Mouse (Mus musculus): ENCODE measurements around the gene Gfra4. TPM values are rescaled to one million over a fixed set of nuclear protein-coding genes. Genes with fewer than 3 reads are reported as not detected.
"Not testable (repeated sequence)": the region's sequence is repeated elsewhere in the genome, so short reads cannot be mapped to it uniquely, and the experiment has no call there.

Gene Gfra4
- polyA plus RNA-seq, 1 experiment from 2014 or later: 15.3 TPM

- no peak overlapping the region for H3K4me3 ChIP-seq (ENCODE audit: low read depth, low read length)
- no peak overlapping the region for H3K9ac ChIP-seq (replicated peaks; ENCODE audit: low read length)
- WGBS: 95% methylated on average over 2 of the region's 2 CpGs
- ATAC-seq (replicated peaks; ENCODE audit: insufficient number of reproducible peaks, low FRiP score, low TSS enrichment, low read depth) (no peak), DNase-seq (ENCODE audit: low spot score) (no peak)
- no peak overlapping the region for H3K27ac ChIP-seq (replicated peaks; ENCODE audit: low read depth, low read length)
- H3K9me3 ChIP-seq (replicated peaks; ENCODE audit: control insufficient read depth, low read length): no peaks in the 10 kb centered on the region
- H3K4me2 ChIP-seq (ENCODE audit: low read depth, low read length): no peak overlapping the region
- H3K4me1 ChIP-seq (ENCODE audit: control insufficient read depth, insufficient read depth, low read length): no peaks in the 10 kb centered on the region
- peaks cover 18% of the 10 kb centered on the region for H3K27me3 ChIP-seq (ENCODE audit: control insufficient read depth, insufficient read depth, low read length)
- no peaks in the 10 kb centered on the region for H3K36me3 ChIP-seq (replicated peaks; ENCODE audit: control insufficient read depth, insufficient read depth, low read depth, low read length)
Observed at GRCm38 (mm10) chr2:131036343-131036742, 6.5 kb downstream of the Gfra4 start.

DNA sequence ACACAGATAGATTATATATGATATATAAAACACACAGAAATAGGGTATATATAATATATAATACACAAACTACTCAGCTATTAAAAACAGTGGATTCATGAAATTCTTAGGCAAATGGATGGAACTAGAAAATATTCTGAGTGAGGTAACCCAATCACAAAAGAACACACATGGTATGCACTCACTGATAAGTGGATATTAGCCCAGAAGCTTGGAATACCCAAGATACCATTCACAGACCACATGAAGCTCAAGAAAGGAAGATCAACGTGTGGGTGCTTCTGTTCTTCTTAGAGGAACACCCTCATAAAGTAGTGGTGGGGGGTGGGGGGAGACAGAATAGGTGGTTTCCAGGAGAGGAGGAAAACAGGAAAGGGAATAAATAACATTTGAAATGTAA, 11.5 kb downstream of the Gfra4 start:
- not testable (repeated sequence) for H3K27ac ChIP-seq (replicated peaks; ENCODE audit: low read depth, low read length); H3K9ac ChIP-seq (replicated peaks; ENCODE audit: low read length); H3K4me1 ChIP-seq (ENCODE audit: control insufficient read depth, insufficient read depth, low read length); H3K4me3 ChIP-seq (ENCODE audit: low read depth, low read length); H3K9me3 ChIP-seq (replicated peaks; ENCODE audit: control insufficient read depth, low read length); ATAC-seq (replicated peaks; ENCODE audit: insufficient number of reproducible peaks, low FRiP score, low TSS enrichment, low read depth); H3K4me2 ChIP-seq (ENCODE audit: low read depth, low read length); DNase-seq (ENCODE audit: low spot score); H3K36me3 ChIP-seq (replicated peaks; ENCODE audit: control insufficient read depth, insufficient read depth, low read depth, low read length); H3K27me3 ChIP-seq (ENCODE audit: control insufficient read depth, insufficient read depth, low read length)
- 70% methylated on average over 1 of the region's 1 CpGs for WGBS

DNA sequence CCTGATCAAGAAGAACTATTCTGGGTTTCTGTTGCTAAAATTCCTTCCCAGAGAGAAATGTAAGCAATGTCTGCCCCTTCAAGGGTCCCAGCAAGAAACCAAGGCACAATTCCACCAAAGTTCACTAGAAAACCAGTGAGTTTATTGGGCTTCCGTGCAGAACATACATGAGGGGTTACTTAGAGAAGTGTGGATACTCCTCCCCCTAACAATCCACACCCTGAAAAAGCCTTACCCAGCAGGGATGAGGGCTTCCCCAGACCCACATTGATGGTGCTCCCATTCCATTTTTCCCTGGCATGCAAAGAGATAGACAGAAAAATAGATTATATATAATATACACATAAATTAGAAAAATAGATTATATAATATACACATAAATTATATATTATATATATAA, 11.9 kb downstream of the Gfra4 start:
- Histone ChIP-seq H3K4me2 (ENCODE audit: low read depth, low read length) (no peak overlapping the region), H3K4me3 (ENCODE audit: low read depth, low read length) (no peak overlapping the region), H3K9ac (replicated peaks; ENCODE audit: low read length) (no peak overlapping the region), H3K27ac (replicated peaks; ENCODE audit: low read depth, low read length) (no peak overlapping the region), H3K9me3 (replicated peaks; ENCODE audit: control insufficient read depth, low read length) (no peaks in the 10 kb centered on the region), H3K4me1 (ENCODE audit: control insufficient read depth, insufficient read depth, low read length) (no peaks in the 10 kb centered on the region; the same call in 1 of the 2 replicates), H3K36me3 (replicated peaks; ENCODE audit: control insufficient read depth, insufficient read depth, low read depth, low read length) (no peaks in the 10 kb centered on the region), H3K27me3 (ENCODE audit: control insufficient read depth, insufficient read depth, low read length) (no peaks in the 10 kb centered on the region)
- no peak for DNase-seq (ENCODE audit: low spot score)
- no peak for ATAC-seq (replicated peaks; ENCODE audit: insufficient number of reproducible peaks, low FRiP score, low TSS enrichment, low read depth)
- WGBS: 72% methylated on average over 1 of the region's 1 CpGs

DNA sequence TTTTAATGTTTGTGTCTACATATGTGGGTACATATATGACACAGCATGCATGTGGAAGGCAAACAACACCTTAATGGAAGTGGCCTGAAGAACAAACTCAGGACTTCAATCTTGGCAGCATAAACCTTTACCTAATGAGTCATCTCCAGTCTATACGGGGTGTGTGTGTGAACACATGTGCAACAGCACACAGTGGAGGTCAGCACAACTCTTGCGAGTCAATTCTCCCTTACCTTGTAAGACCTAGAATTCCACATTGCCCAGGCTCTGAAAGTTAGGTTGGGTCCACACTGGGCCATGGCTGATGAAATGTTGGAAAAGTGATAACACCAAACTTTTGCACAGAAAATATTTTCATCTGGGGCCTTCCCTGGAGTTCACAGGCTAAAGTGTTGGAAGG, 12.3 kb downstream of the Gfra4 start:
- ATAC-seq (replicated peaks; ENCODE audit: insufficient number of reproducible peaks, low FRiP score, low TSS enrichment, low read depth): no peak

DNA sequence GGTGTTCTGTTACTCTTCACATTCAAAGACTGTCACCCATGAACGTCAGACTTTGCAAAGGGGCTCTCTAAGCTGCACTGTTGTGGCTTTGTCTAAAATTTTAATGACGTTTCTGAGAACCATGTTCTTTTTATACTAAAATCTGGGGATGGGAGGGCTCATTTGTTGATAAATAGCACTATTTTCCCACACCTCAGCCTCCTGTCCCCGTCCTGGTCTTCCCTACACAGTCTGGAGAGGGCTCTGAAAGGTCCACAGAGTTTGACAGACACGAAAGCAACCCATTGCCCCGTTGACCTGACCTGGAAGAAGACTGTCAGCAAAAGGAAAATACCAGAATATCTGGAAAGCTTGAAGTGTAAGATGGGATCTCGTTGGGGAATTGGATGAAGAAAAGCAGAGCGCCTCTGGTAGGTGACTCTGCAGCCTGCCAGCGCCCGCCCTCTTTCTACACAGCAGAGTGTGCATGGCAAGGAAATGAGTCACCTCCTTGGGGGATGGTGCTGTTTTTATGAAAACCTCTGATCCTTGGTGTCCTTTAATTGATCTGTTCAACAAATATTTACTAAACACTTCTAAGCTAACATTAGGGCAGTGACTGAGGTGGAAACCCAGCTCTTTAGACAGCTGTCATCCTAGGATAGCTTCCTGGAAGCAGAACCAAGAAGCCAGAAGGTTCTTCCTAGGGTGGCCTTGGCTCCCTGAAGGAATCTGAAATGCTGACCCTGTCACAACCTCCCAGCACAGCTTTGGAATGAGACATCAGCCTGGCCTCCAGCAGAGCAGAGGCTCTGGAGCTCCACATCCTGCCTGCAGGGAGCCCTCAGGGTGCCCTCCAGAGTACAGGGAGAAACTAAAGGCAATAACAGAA, 13.6 kb downstream of the Gfra4 start:
- Histone ChIP-seq H3K4me3 (ENCODE audit: low read depth, low read length) (no peak overlapping the region), H3K9me3 (replicated peaks; ENCODE audit: control insufficient read depth, low read length) (no peaks in the 10 kb centered on the region), H3K27me3 (ENCODE audit: control insufficient read depth, insufficient read depth, low read length) (no peaks in the 10 kb centered on the region), H3K4me2 (ENCODE audit: low read depth, low read length) (no peak overlapping the region), H3K4me1 (ENCODE audit: control insufficient read depth, insufficient read depth, low read length) (no peaks in the 10 kb centered on the region; the same call in 1 of the 2 replicates), H3K36me3 (replicated peaks; ENCODE audit: control insufficient read depth, insufficient read depth, low read depth, low read length) (no peaks in the 10 kb centered on the region), H3K27ac (replicated peaks; ENCODE audit: low read depth, low read length) (no peak overlapping the region), H3K9ac (replicated peaks; ENCODE audit: low read length) (no peak overlapping the region)
- DNase-seq (ENCODE audit: low spot score) (no peak), ATAC-seq (replicated peaks; ENCODE audit: insufficient number of reproducible peaks, low FRiP score, low TSS enrichment, low read depth) (no peak)
- WGBS: 65% methylated on average over 9 of the region's 9 CpGs

More for the DNA sequence above, 12.3 kb downstream of the Gfra4 start:
- no peak for DNase-seq (ENCODE audit: low spot score)
- no peaks in the 10 kb centered on the region for H3K9me3 ChIP-seq (replicated peaks; ENCODE audit: control insufficient read depth, low read length)
- H3K27me3 ChIP-seq (ENCODE audit: control insufficient read depth, insufficient read depth, low read length): no peaks in the 10 kb centered on the region
- no peak overlapping the region for H3K9ac ChIP-seq (replicated peaks; ENCODE audit: low read length)
- WGBS: 89% methylated on average over 2 of the region's 2 CpGs
- no peak overlapping the region for H3K27ac ChIP-seq (replicated peaks; ENCODE audit: low read depth, low read length)
- no peak overlapping the region for H3K4me3 ChIP-seq (ENCODE audit: low read depth, low read length)
- H3K4me2 ChIP-seq (ENCODE audit: low read depth, low read length): no peak overlapping the region
- H3K4me1 ChIP-seq (ENCODE audit: control insufficient read depth, insufficient read depth, low read length): no peaks in the 10 kb centered on the region; the same call in 1 of the 2 replicates
- H3K36me3 ChIP-seq (replicated peaks; ENCODE audit: control insufficient read depth, insufficient read depth, low read depth, low read length): no peaks in the 10 kb centered on the region

GRCm38 (mm10) chr2:131026941-131027340, 15.9 kb downstream of the Gfra4 start:
- WGBS: 84% methylated on average over 3 of the region's 3 CpGs
- Histone ChIP-seq H3K4me2 (ENCODE audit: low read depth, low read length) (no peak overlapping the region), H3K36me3 (replicated peaks; ENCODE audit: control insufficient read depth, insufficient read depth, low read depth, low read length) (no peaks in the 10 kb centered on the region), H3K9me3 (replicated peaks; ENCODE audit: control insufficient read depth, low read length) (no peaks in the 10 kb centered on the region), H3K27ac (replicated peaks; ENCODE audit: low read depth, low read length) (no peak overlapping the region), H3K4me3 (ENCODE audit: low read depth, low read length) (no peak overlapping the region), H3K27me3 (ENCODE audit: control insufficient read depth, insufficient read depth, low read length) (no peaks in the 10 kb centered on the region), H3K9ac (replicated peaks; ENCODE audit: low read length) (no peak overlapping the region), H3K4me1 (ENCODE audit: control insufficient read depth, insufficient read depth, low read length) (no peaks in the 10 kb centered on the region; the same call in 1 of the 2 replicates)
- no peak for DNase-seq (ENCODE audit: low spot score)
- ATAC-seq (replicated peaks; ENCODE audit: insufficient number of reproducible peaks, low FRiP score, low TSS enrichment, low read depth): no peak

- no peak for DNase-seq (ENCODE audit: low spot score)
- Histone ChIP-seq H3K9me3 (replicated peaks; ENCODE audit: control insufficient read depth, low read length) (no peaks in the 10 kb centered on the region), H3K36me3 (replicated peaks; ENCODE audit: control insufficient read depth, insufficient read depth, low read depth, low read length) (no peaks in the 10 kb centered on the region), H3K27ac (replicated peaks; ENCODE audit: low read depth, low read length) (no peak overlapping the region), H3K4me2 (ENCODE audit: low read depth, low read length) (no peak overlapping the region), H3K4me1 (ENCODE audit: control insufficient read depth, insufficient read depth, low read length) (no peaks in the 10 kb centered on the region; the same call in 1 of the 2 replicates), H3K9ac (replicated peaks; ENCODE audit: low read length) (no peak overlapping the region), H3K4me3 (ENCODE audit: low read depth, low read length) (no peak overlapping the region), H3K27me3 (ENCODE audit: control insufficient read depth, insufficient read depth, low read length) (no peaks in the 10 kb centered on the region)
- whole genome bisulfite sequencing: 93% methylated on average over 2 of the region's 2 CpGs
- no peak for ATAC-seq (replicated peaks; ENCODE audit: insufficient number of reproducible peaks, low FRiP score, low TSS enrichment, low read depth)
Observed at GRCm38 (mm10) chr2:131025230-131025629, 17.7 kb downstream of the Gfra4 start.

GRCm38 (mm10) chr2:131010566-131010965, 32.3 kb downstream of the Gfra4 start:
- no peak overlapping the region for H3K27ac ChIP-seq (replicated peaks; ENCODE audit: low read depth, low read length)
- no peaks in the 10 kb centered on the region for H3K27me3 ChIP-seq (ENCODE audit: control insufficient read depth, insufficient read depth, low read length)
- ATAC-seq (replicated peaks; ENCODE audit: insufficient number of reproducible peaks, low FRiP score, low TSS enrichment, low read depth) (no peak), DNase-seq (ENCODE audit: low spot score) (no peak)
- no peak overlapping the region for H3K9ac ChIP-seq (replicated peaks; ENCODE audit: low read length)
- 86% methylated on average over 1 of the region's 1 CpGs for WGBS
- H3K36me3 ChIP-seq (replicated peaks; ENCODE audit: control insufficient read depth, insufficient read depth, low read depth, low read length): peaks cover 3% of the 10 kb centered on the region; the same call in 1 of the 2 replicates
- no peak overlapping the region for H3K4me2 ChIP-seq (ENCODE audit: low read depth, low read length)
- H3K4me1 ChIP-seq (ENCODE audit: control insufficient read depth, insufficient read depth, low read length): no peaks in the 10 kb centered on the region
- no peak overlapping the region for H3K4me3 ChIP-seq (ENCODE audit: low read depth, low read length)
- no peaks in the 10 kb centered on the region for H3K9me3 ChIP-seq (replicated peaks; ENCODE audit: control insufficient read depth, low read length)
